Mouse (Mus musculus): Measurements from ENCODE around the gene Marveld3. TPM values are rescaled to one million over a fixed set of nuclear protein-coding genes. Genes with fewer than 3 reads are reported as not detected.

Gene Marveld3
- polyA plus RNA-seq, 1 experiment from 2014 or later, result 2.1 TPM

DNA sequence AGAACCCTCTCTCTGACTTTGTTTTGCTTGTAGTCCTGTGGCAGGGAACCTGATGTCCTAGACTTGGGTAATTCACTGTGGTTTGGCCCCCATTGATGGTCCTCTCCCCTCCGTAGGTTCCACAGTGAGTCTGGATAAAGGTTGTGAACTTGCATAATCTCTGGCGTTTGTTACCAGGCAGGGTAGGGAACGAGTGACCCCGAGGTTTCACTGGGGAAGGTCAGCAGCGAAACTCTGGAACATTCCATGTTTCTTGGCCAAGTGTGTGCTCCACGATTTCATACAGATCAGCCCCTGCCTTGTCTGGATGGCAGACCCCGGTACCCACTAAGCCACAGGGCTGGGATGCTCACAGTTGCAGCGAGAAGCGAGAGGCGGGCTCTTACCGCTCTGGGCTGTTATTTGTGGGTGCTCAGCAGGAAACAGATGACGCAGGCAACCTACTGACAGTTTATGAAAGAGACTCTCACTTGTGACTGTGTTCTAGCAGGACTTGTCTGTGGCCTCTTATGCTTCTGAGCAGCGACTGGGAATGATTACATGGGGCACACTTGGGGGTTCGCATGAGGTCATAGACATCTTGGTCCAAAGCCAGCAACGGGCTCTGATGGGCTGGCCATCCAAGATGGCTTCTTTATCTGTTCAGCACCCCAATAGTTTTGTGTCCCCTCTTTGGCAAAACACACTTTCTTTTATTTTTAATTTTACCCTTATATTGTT is 20.5 kb upstream of the Marveld3 start:
- Histone ChIP-seq H3K9ac (ENCODE audit: low read depth, low read length) (no peak overlapping the region), H3K27me3 (ENCODE audit: control insufficient read depth, insufficient read depth, low read length) (peaks cover 11% of the 10 kb centered on the region; the same call in 1 of the 2 replicates), H3K9me3 (ENCODE audit: control insufficient read depth, low read length) (no peaks in the 10 kb centered on the region), H3K4me2 (replicated peaks; ENCODE audit: low read depth, low read length) (no peak overlapping the region), H3K27ac (ENCODE audit: low read depth, low read length) (no peak overlapping the region), H3K36me3 (ENCODE audit: control insufficient read depth, insufficient read depth, low read length) (no peaks in the 10 kb centered on the region), H3K4me1 (ENCODE audit: control insufficient read depth, insufficient read depth, low read length) (no peaks in the 10 kb centered on the region), H3K4me3 (ENCODE audit: low read length) (no peak overlapping the region)
- 84% methylated on average over 15 of the region's 15 CpGs for WGBS
- ATAC-seq (ENCODE audit: low FRiP score, low TSS enrichment), result no peak

DNA sequence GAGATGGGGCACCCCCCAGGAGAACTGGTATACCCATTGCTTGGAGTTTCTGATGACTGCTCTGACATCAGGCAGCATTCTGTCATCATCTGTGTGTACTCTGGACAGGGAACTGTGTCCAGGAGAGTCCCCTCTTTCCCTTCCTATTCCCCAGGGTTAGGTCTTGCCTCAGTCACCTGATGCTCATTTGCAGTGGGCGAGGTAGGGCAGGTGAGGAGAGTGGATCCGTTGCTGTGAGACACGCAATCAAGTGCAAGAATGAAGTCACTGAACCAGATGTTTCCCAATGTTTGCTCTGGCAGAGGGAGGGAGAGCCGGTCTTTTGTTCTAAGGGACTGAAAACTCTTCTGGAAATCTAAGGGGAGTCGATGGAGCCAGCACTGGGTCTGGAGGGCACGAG is 17.3 kb upstream of the Marveld3 start:
- H3K9me3 ChIP-seq (ENCODE audit: control insufficient read depth, low read length), result peaks cover 10% of the 10 kb centered on the region; the same call in 1 of the 2 replicates
- H3K36me3 ChIP-seq (ENCODE audit: control insufficient read depth, insufficient read depth, low read length), result no peaks in the 10 kb centered on the region
- no peak overlapping the region for H3K4me3 ChIP-seq (ENCODE audit: low read length)
- H3K27me3 ChIP-seq (ENCODE audit: control insufficient read depth, insufficient read depth, low read length), result peaks cover 10% of the 10 kb centered on the region; the same call in 1 of the 2 replicates
- no peak for ATAC-seq (ENCODE audit: low FRiP score, low TSS enrichment)
- H3K4me1 ChIP-seq (ENCODE audit: control insufficient read depth, insufficient read depth, low read length), result no peaks in the 10 kb centered on the region
- no peak overlapping the region for H3K4me2 ChIP-seq (replicated peaks; ENCODE audit: low read depth, low read length)
- no peak overlapping the region for H3K27ac ChIP-seq (ENCODE audit: low read depth, low read length)
- H3K9ac ChIP-seq (ENCODE audit: low read depth, low read length), result no peak overlapping the region
- 86% methylated on average over 6 of the region's 6 CpGs for WGBS

DNA sequence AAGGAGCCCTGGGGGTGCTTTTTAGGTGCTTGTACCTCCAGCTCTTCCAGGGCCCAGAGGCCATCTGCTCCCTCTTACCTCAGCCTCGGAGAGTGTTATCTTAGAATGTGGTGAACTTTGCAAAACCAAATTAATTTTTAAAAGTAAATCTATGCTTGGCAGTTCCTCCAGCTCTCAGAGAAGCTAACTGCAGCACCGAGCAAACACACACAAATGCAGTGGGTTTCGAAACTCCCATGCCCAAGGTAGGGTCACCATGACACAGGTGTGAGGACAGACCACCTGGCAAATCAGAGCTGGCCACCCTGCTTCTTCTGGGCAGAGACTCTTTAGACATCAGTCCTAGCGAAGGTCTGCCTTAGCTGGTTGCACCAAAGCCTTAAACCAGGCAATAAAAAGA is 10.9 kb upstream of the Marveld3 start:
- H3K27me3 ChIP-seq (ENCODE audit: control insufficient read depth, insufficient read depth, low read length), result peaks cover 12% of the 10 kb centered on the region
- no peaks in the 10 kb centered on the region for H3K36me3 ChIP-seq (ENCODE audit: control insufficient read depth, insufficient read depth, low read length)
- H3K9ac ChIP-seq (ENCODE audit: low read depth, low read length), result no peak overlapping the region
- no peak overlapping the region for H3K4me3 ChIP-seq (ENCODE audit: low read length)
- 83% methylated on average over 4 of the region's 4 CpGs for WGBS
- H3K27ac ChIP-seq (ENCODE audit: low read depth, low read length), result no peak overlapping the region
- peaks cover 10% of the 10 kb centered on the region; the same call in 1 of the 2 replicates for H3K9me3 ChIP-seq (ENCODE audit: control insufficient read depth, low read length)
- no peak for ATAC-seq (ENCODE audit: low FRiP score, low TSS enrichment)
- H3K4me2 ChIP-seq (replicated peaks; ENCODE audit: low read depth, low read length), result no peak overlapping the region
- no peaks in the 10 kb centered on the region for H3K4me1 ChIP-seq (ENCODE audit: control insufficient read depth, insufficient read depth, low read length)

DNA sequence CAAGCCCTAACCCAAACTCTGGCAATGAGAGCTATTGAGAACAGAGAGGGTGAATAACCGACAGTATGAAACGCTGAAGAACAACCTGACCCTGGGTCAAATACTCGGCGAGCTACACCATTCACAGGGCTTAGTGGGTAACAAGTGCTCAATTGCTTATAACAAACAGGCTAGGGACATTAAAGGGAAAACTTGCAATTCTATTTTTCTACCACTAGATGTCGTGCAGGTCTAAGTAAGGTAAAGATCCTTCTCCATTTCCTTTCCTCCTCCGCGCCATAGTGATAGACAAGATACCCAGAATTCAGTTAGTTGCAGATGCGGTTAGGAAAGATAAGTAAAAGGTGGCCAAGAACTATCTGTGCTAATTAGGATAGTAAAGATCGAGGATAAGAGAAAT is 8.3 kb upstream of the Marveld3 start:
- H3K4me2 ChIP-seq (replicated peaks; ENCODE audit: low read depth, low read length), result no peak overlapping the region
- no peaks in the 10 kb centered on the region for H3K9me3 ChIP-seq (ENCODE audit: control insufficient read depth, low read length)
- H3K27ac ChIP-seq (ENCODE audit: low read depth, low read length), result no peak overlapping the region
- no peak overlapping the region for H3K9ac ChIP-seq (ENCODE audit: low read depth, low read length)
- peaks cover 12% of the 10 kb centered on the region for H3K27me3 ChIP-seq (ENCODE audit: control insufficient read depth, insufficient read depth, low read length)
- no peaks in the 10 kb centered on the region for H3K36me3 ChIP-seq (ENCODE audit: control insufficient read depth, insufficient read depth, low read length)
- WGBS, result 6% methylated on average over 9 of the region's 9 CpGs
- no peak for ATAC-seq (ENCODE audit: low FRiP score, low TSS enrichment)
- H3K4me1 ChIP-seq (ENCODE audit: control insufficient read depth, insufficient read depth, low read length), result no peaks in the 10 kb centered on the region
- H3K4me3 ChIP-seq (ENCODE audit: low read length), result no peak overlapping the region

DNA sequence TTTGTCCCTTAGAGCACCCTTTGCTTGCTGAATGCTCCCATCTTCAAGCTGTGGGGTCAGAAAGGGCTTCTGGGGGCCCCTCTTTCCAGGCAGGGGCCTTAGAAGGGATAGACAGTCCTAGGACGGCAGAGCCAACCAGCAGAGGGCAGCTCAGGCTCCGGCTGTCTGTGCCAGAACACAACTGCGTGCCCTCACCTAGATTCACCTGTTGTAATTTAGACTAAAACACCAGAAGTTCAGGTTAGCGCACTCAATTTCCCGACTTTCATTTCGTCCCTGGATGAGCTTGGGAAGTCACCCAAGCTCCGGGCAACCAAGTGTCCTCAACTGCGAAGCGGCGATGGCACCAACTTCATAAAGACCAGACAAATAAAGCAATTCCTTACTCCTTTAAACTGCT is 6.8 kb upstream of the Marveld3 start:
- WGBS, result 62% methylated on average over 10 of the region's 10 CpGs
- Histone ChIP-seq H3K4me3 (ENCODE audit: low read length) (no peak overlapping the region), H3K27me3 (ENCODE audit: control insufficient read depth, insufficient read depth, low read length) (peaks cover 12% of the 10 kb centered on the region), H3K36me3 (ENCODE audit: control insufficient read depth, insufficient read depth, low read length) (no peaks in the 10 kb centered on the region), H3K4me2 (replicated peaks; ENCODE audit: low read depth, low read length) (no peak overlapping the region), H3K9me3 (ENCODE audit: control insufficient read depth, low read length) (no peaks in the 10 kb centered on the region), H3K9ac (ENCODE audit: low read depth, low read length) (no peak overlapping the region), H3K4me1 (ENCODE audit: control insufficient read depth, insufficient read depth, low read length) (no peaks in the 10 kb centered on the region), H3K27ac (ENCODE audit: low read depth, low read length) (no peak overlapping the region)
- no peak for ATAC-seq (ENCODE audit: low FRiP score, low TSS enrichment)

DNA sequence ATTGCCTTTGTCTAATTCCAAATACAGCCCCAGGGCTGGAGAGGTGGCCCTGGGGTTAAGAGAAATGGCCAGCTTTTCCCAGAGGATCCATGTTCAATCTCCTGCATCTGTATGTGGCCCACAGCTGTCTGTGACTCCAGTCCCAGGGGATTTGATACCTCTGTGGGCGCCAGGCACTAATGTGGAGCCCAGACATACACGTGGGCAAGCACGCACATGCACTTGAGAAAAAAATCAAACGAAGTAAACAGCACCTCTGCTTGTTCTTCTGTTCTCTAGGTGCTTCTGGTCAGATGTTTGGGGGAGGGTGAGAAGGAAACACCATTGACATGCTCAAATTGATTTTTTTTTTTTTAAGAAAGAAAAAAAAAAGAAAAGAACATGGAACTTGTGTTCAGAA is 2.1 kb upstream of the Marveld3 start:
- H3K27ac ChIP-seq (ENCODE audit: low read depth, low read length), result no peak overlapping the region
- no peak overlapping the region for H3K4me3 ChIP-seq (ENCODE audit: low read length)
- 0 out of 2 replicates have a peak, but pooled peaks cover 2% of the 10 kb centered on the region for H3K4me1 ChIP-seq (ENCODE audit: control insufficient read depth, insufficient read depth, low read length)
- ATAC-seq (ENCODE audit: low FRiP score, low TSS enrichment), result no peak
- no peaks in the 10 kb centered on the region for H3K36me3 ChIP-seq (ENCODE audit: control insufficient read depth, insufficient read depth, low read length)
- no peak overlapping the region for H3K4me2 ChIP-seq (replicated peaks; ENCODE audit: low read depth, low read length)
- 72% methylated on average over 4 of the region's 4 CpGs for WGBS
- no peak overlapping the region for H3K9ac ChIP-seq (ENCODE audit: low read depth, low read length)
- no peaks in the 10 kb centered on the region for H3K9me3 ChIP-seq (ENCODE audit: control insufficient read depth, low read length)
- H3K27me3 ChIP-seq (ENCODE audit: control insufficient read depth, insufficient read depth, low read length), result peaks cover 25% of the 10 kb centered on the region

DNA sequence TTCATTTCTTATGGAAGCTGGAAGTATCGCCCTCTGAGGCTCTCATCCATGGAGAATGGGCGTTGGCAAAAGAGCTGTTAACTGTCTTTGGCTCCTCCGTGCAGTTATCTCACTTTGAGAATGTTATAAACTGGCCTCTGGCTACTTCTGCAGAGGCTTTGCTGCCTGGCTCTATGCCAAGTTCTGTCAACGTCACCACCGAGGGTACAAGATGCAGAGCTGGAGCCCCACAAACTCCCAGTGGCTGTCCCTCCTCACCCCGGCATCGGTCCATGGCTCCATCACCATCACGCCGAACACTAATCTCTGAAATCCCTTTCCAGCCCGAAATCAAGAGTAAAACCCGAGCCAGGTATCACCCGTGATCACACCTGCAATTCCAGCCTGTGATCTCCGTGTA is 1.4 kb upstream of the Marveld3 start:
- Histone ChIP-seq H3K4me3 (ENCODE audit: low read length) (no peak overlapping the region), H3K9ac (ENCODE audit: low read depth, low read length) (no peak overlapping the region), H3K27ac (ENCODE audit: low read depth, low read length) (no peak overlapping the region), H3K27me3 (ENCODE audit: control insufficient read depth, insufficient read depth, low read length) (peaks cover 22% of the 10 kb centered on the region), H3K36me3 (ENCODE audit: control insufficient read depth, insufficient read depth, low read length) (no peaks in the 10 kb centered on the region), H3K4me2 (replicated peaks; ENCODE audit: low read depth, low read length) (no peak overlapping the region), H3K9me3 (ENCODE audit: control insufficient read depth, low read length) (no peaks in the 10 kb centered on the region), H3K4me1 (ENCODE audit: control insufficient read depth, insufficient read depth, low read length) (0 out of 2 replicates have a peak, but pooled peaks cover 2% of the 10 kb centered on the region)
- 73% methylated on average over 13 of the region's 13 CpGs for WGBS
- ATAC-seq (ENCODE audit: low FRiP score, low TSS enrichment), result no peak

DNA sequence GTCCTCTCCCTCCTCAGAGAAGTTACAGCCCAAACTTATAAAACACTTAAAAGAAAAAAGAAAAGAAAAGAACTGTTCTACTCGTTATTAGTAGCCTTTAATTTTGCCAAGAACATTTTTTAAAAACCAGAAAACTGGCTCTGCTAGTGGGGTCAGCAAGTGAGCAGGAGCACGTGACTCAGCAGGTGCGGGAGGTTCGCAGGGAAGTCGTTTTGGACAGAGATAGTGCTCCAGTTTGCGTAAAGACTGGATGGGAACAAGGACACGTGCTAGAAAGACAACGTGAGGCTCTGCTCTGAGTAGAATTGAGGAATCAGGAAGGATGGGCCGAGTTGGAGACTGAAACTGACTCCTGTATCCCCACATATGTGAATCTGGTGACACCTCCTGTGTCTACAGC is 893 bp upstream of the Marveld3 start:
- Histone ChIP-seq H3K4me2 (replicated peaks; ENCODE audit: low read depth, low read length) (no peak overlapping the region), H3K4me3 (ENCODE audit: low read length) (no peak overlapping the region), H3K27ac (ENCODE audit: low read depth, low read length) (no peak overlapping the region), H3K36me3 (ENCODE audit: control insufficient read depth, insufficient read depth, low read length) (no peaks in the 10 kb centered on the region), H3K27me3 (ENCODE audit: control insufficient read depth, insufficient read depth, low read length) (peaks cover 18% of the 10 kb centered on the region), H3K9me3 (ENCODE audit: control insufficient read depth, low read length) (no peaks in the 10 kb centered on the region), H3K4me1 (ENCODE audit: control insufficient read depth, insufficient read depth, low read length) (peaks cover 2% of the 10 kb centered on the region; the same call in 1 of the 2 replicates), H3K9ac (ENCODE audit: low read depth, low read length) (no peak overlapping the region)
- 78% methylated on average over 9 of the region's 9 CpGs for WGBS
- ATAC-seq (ENCODE audit: low FRiP score, low TSS enrichment), result no peak

DNA sequence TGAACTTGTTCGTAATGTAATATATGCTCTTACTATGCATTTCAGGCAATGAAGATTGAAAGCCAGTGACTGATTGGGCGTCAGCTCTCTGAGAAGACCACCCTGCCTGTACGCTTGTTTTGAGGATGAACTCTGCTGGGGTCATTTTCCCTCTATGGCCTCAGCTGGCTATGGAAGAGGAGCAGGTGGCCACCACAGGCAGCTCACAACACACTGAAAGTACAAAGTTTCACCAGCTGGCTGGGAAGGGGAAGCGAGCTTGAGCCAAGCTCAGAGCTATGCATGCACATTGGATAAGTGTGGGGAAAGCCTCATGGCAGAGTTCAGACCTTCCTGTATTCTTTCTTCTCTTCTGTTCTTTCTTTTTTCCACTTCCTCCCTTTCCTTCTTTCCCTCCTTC is 2.9 kb downstream of the Marveld3 start:
- no peak overlapping the region for H3K27ac ChIP-seq (ENCODE audit: low read depth, low read length)
- no peak overlapping the region for H3K4me2 ChIP-seq (replicated peaks; ENCODE audit: low read depth, low read length)
- no peak overlapping the region for H3K4me3 ChIP-seq (ENCODE audit: low read length)
- 74% methylated on average over 4 of the region's 4 CpGs for WGBS
- H3K9me3 ChIP-seq (ENCODE audit: control insufficient read depth, low read length), result no peaks in the 10 kb centered on the region
- peaks cover 18% of the 10 kb centered on the region for H3K27me3 ChIP-seq (ENCODE audit: control insufficient read depth, insufficient read depth, low read length)
- H3K4me1 ChIP-seq (ENCODE audit: control insufficient read depth, insufficient read depth, low read length), result peaks cover 2% of the 10 kb centered on the region; the same call in 1 of the 2 replicates
- H3K36me3 ChIP-seq (ENCODE audit: control insufficient read depth, insufficient read depth, low read length), result no peaks in the 10 kb centered on the region
- no peak overlapping the region for H3K9ac ChIP-seq (ENCODE audit: low read depth, low read length)
- no peak for ATAC-seq (ENCODE audit: low FRiP score, low TSS enrichment)

Measured in kidney, embryonic 14.5 days (tissue).